Mouse (Mus musculus) adrenal gland, adult 18-20 months (tissue): ENCODE measurements around the gene Gm38655. TPM values are rescaled to one million over a fixed set of nuclear protein-coding genes. Genes with fewer than 3 reads are reported as not detected.
"Not testable (repeated sequence)": the region's sequence is repeated elsewhere in the genome, so short reads cannot be mapped to it uniquely, and the experiment has no call there.

Source experiments
- DNase-seq, 2 experiments: peaks; one replicate each; pipeline ENCODE4 v3.0.0; 2021 to 2022; ENCODE audit warnings: low spot score in 2 of 2
- total RNA-seq, 2 experiments: library from RNA; stranded (reverse); gene quantifications; 1 replicate in 1 of 2; 2 replicates in 1 of 2; pipeline ENCODE4 v1.2.3; 2021

Gene Gm38655
- total RNA-seq, 2 experiments from 2014 or later, result not detected

DNA sequence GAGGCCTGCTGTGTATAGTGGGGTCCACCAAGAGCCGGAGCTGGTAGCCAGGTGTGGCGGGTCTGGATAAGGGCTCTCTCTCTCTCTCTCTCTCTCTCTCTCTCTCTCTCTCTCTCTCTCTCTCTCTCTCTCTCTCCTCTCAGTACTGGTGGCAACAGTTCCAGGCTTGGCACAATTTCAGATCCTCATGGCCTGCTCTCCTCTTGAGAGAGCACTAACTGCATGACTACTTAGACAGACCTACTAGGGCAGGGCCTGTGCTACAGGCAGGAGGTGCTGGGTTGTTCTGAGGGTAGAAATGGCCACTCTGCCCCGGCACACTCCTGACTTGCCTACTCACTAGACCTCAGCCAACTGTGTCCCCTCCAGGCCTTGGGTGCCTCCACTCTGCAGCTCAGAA lies 2.7 kb downstream of the Gm38655 start:
- no peak for DNase-seq

DNA sequence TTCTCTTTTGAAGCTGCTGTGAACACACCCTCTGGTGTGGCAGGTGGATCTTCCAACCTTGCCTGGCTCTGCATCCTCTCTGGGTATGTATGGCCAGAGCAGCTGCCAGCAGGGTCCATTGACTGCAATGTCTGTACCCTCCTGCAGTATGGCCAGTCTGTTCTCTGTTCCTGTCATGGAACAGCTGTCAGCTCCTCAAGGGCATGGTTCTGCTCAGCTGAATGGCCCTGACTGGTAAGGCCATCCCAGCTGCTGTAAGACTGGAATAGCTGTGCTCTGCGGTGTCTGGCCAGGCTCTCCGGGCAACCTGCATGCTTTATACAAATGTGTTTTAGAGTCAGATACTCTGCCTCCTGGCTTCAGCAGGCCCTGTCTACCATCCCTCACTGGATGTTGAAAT lies 5.6 kb downstream of the Gm38655 start:
- DNase-seq, result no peak

DNA sequence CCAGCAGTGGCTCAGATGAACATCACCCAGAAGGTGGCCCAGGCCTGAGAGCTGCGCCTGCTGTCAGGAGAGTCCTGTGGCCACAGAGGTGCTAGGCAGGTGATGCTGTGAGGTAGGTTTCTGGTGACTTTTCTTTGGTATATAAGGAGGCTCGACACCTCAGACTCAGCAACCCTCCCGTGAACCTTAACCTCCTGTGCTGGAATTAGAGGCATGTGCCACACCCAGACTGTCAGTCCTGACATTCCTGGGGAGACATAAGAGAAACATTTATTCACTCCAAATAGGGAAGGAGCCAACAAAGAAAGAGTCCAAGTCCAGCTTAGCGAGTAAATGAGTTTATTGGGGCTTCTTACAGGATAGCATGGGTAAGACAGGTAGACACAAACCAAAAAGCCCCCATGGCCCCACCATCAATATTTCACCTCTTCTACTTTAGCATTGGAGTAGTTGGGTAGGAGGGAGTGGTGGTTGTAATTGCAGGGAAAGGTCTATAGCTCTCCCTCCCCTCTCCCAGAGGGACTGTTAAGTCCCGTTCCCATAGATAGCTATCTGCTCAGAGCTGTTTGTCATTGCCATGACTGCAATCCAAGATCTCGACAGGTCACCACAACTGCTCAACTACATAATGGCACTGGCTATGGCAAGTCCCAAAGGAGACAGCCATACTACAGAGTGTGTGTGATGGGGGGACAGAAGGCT lies 9.2 kb downstream of the Gm38655 start:
- no peak for DNase-seq

DNA sequence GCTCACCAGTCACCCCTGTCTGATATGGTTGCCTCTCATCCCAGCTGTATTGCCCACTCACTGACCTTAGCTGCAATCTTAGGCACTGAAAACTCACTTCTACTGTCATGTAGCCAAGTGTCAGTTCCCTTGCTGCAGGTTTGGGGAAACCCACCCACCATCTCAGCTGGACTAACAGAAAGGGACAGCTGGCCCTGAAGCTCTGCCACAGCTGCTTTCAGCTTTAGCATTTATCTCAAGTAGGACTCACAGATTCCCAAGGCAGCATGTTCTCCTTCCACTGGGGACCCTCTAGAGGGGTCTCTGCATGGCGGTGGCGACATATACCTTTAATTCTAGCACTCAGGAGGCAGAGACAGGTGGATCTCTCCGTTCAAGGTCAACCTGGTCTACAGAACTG lies 10.5 kb downstream of the Gm38655 start:
- no peak for DNase-seq

DNA sequence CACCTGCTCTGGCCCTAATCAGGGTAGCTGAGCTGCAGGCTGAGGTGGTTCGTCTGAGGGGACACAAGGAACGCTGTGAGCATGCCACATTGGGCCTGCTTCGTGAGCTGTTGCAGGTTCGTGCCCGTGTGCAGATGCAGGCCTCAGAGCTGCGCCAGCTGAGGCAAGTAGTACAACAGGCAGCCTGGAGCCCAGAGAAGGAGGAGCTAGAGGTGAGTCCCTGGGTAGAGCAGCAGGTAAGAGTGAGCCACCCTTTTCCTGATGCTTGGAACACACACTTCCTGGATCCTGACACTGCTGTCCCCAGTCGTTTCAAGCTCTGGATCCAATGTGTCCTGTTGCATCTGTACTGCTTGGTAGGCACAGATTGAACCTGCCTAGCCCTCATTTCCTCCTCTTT lies 11.9 kb downstream of the Gm38655 start:
- no peak for DNase-seq

DNA sequence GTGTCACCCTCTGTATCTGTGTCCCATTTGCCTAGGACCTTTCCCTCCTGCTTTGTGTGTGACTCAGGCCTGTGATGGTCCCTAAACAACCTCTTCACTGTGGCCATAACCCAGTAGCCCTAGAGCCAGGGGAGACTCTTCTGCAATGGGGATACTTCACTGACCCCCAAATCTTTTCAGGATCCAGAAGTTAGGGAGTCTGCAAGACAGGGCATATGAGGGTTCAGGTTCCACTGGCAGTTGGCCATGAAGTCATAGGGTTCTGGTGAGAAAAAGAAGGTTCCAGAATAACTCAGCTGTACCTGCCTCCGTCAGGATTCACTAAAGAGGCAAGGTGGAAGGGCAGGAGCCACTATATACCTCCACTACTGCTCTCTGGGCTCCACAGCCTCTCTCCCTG lies 13.1 kb downstream of the Gm38655 start, which contains the start of gene Ccdc154:
Gene Ccdc154, plus strand, starts transcription at position 301 of the 400 bp plus-strand sequence.
- no peak for DNase-seq

DNA sequence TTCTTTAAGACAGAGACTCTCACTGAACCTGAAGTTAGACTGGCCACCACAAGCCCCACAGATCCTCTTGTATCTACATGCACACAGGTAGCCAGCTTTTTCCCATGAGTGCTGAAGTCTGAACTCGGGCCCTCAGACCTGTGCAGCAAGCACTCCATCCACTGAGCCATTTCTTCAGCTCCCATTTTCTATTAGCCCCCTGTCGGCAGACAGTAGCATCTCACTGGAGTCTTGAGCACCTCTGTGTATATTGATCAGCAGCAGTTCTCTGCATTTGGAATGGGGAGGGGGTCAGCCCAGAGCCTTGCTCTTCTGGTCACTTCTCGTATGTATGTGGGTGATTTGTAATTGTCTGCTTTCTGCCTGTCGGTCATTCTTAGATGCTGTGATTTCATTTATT lies 35.3 kb downstream of the Gm38655 start:
- DNase-seq, result no peak

DNA sequence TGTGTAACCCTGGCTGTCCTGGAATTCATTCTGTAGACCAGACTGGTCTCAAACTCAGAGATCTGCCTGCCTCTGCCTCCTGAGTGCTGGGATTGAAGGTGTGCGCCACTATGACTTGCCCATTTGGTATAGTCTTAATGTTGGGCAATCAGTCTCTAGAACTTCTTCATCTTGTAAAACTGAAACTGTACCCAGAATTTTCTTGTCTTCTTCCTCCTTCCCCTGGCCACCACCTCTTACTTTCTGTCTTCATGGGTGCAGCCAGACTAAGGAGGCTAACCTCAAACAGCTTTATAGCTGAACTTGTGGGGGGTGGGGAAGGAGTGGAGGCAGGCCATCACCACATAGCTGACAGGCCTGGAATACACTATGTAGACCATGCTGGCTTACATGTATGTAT lies 36.5 kb downstream of the Gm38655 start:
- no peak for DNase-seq

DNA sequence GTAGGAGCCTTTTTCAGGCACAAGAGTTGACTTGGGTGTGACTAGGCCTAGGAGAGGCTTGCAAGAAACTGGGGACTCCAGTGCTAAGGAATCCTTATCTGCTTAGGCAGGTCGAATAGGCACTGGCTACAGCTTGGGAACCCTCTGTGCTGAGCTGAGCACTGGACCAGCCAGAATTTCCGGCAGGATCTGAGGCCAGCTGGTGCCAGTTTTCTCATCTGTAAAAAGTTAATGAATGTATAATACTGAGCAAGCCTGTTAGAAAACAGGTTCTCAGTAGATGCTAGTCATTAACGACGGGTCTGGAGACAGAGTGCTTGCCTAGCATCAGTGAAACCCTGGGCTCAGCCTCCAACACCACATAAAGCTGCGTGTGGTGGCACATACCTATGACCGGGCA lies 39.6 kb downstream of the Gm38655 start:
- DNase-seq, result no peak

DNA sequence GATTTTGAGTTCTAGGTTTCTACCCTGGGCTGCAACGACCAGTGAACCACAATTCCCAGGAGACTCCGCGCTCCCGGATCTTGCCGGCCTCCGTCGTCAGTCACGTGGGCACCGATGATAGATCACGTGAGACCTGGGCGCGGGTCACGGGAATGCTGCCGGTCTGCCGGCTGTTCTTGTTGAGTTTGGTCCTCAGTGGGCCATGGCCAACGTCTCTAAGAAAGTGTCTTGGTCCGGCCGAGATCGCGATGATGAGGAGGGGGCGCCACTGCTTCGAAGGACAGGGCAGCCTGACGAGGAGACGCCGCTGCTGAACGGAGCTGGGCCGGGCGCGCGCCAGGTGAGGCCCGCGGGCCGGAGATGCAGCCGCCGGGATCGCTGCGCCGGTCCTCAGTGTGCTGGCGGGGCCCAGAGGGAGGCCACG lies 42.0 kb downstream of the Gm38655 start, which contains the start of gene Clcn7:
Gene Clcn7, plus strand, starts transcription at position 117 of the 424 bp plus-strand sequence.
- DNase-seq, result peak; percentile 91 to 94

DNA sequence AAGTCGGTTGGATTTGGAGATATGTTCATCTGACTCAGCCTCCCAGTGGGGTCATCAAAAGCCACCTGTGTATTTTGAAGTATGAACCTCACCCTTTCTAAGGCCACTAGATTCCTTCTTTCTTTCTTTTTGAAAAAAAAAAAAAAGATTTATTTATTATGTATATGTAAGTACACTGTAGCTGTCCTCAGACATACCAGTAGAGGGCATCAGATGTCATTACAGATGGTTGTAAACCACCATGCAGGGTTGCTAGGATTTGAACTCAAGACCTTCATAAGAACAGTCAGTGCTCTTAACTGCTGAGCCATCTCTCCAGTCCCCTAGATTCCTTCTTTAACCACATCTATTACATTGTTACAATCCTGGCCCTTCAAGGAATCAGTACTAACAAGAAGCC lies 45.2 kb downstream of the Gm38655 start:
- DNase-seq, result no peak

DNA sequence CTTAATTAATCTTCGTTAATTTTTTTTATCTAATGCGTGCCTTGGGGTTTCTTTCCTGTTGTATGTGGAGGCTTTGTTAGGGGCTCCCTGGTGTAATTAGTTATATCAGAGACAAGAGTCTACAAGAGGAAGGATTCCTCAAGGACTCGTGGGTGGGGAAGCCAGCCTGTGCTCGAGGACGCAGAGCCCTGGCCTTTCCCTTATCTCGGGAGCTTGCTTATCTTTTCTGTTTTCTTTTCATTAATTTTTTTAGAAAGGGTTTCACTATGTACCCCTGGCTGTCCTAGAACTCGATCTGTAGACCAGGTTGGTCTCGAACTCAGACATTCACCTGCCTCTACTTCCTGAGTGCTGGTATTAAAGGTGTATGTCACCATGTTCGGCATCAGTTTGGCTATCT lies 47.6 kb downstream of the Gm38655 start:
- no peak for DNase-seq

DNA sequence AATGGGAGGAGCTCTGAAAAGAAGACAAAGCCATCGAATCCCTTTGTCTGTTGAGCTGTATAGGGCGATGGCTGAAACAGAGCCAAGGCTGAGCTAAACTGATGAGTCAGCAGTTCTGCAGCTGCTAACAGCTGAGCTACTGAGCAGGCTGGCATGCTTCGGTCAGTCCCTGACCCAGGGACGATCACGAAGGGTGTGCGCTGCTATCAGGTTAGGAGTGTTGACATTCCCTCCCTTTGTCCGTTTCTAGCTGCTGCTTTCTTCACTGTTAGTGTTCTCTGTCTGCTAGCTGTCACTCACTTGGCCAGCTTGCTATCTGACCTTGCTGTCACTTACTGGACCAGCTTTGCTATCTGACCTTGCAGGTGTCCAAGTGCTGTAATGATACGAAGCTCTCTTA lies 48.2 kb downstream of the Gm38655 start:
- DNase-seq, result peak in 1 of 2 experiments; percentile 21

DNA sequence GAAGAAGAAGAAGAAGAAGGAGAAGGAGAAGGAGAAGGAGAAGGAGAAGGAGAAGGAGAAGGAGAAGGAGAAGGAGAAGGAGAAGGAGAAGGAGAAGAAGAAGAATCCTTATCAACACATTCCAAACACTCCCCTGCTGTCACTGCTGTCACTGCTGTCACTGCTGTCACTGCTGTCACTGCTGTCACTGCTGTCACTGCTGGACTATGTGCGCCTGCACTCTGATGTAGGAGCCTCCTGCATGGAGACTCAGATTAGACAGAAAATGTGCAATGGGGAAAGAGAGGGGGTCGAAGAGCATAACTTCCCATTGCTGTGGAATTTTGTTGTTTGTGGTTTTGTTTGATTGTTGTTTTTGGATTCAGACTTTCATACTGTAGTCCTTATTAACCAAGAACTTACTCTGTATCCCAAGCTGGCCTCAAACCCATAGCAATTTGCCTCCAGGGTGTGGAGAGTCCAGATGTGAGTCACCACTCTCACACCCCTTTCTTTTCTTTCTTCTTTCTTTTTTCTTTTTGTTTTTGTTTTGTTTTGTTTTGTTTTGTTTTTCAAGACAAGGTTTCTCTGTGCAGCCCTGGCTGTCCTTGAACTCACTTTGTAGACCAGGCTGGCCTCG lies 49.7 kb downstream of the Gm38655 start:
- DNase-seq, result not testable (repeated sequence)

DNA sequence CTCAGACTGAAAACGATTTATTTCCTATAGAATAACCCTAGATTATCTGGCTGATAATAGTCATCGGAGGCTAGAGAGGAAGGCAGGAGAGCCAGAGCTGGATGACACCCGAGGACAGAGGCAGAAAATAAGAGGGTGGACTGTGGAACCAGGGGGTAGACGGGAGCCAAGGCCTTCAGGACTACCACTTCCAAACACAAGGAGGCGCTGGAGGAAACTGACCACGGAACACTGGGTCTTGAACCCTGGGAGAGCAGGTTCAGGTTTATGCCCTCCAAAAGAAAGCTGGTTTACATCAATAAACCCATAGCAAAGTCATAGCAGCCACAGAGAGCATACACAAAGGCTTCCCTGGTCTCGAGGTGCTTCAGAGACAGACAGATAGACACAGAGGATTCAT lies 51.3 kb downstream of the Gm38655 start:
- no peak for DNase-seq

Other genes starting within 250 kb of the Gm38655 start
- gene Mapk8ip3, start 238.5 kb downstream of the Gm38655 start, total RNA-seq, result 100 to 1,000 TPM; 125 to 137 TPM
- gene Jpt2, start 214.8 kb downstream of the Gm38655 start, total RNA-seq, result 10 to 100 TPM; 19.2 to 26.3 TPM
- 10 to 100 TPM; 20.4 to 24.0 TPM for gene Cramp1l, start 159.7 kb downstream of the Gm38655 start, total RNA-seq
- gene Ift140, start 159.4 kb downstream of the Gm38655 start, total RNA-seq, result 10 to 100 TPM; 20.3 to 29.9 TPM
- 10 to 100 TPM; 43.2 to 45.6 TPM for gene Tmem204, start 91.9 kb downstream of the Gm38655 start, total RNA-seq
- 10 to 100 TPM; 18.4 to 21.9 TPM for gene Telo2, start 59.5 kb downstream of the Gm38655 start, total RNA-seq
- not detected for gene Ptx4, start 54.7 kb downstream of the Gm38655 start, total RNA-seq
- gene Clcn7, start 42.1 kb downstream of the Gm38655 start, total RNA-seq, result 10 to 100 TPM; 42.0 to 43.7 TPM
- gene Ccdc154, start 13.0 kb downstream of the Gm38655 start, total RNA-seq, result under 1 TPM; 0.10 to 0.13 TPM
- gene BC003965, start 9.1 kb upstream of the Gm38655 start, total RNA-seq, result 10 to 100 TPM; 18.5 to 20.0 TPM
- 10 to 100 TPM; 15.4 to 16.2 TPM for gene Unkl, start 12.9 kb upstream of the Gm38655 start, total RNA-seq
- 10 to 100 TPM; 42.4 to 46.5 TPM for gene Gnptg, start 64.7 kb upstream of the Gm38655 start, total RNA-seq
- 10 to 100 TPM; 20.3 to 22.6 TPM for gene Tsr3, start 64.7 kb upstream of the Gm38655 start, total RNA-seq
- 10 to 100 TPM; 11.7 to 16.2 TPM for gene Baiap3, start 80.9 kb upstream of the Gm38655 start, total RNA-seq
- 100 to 1,000 TPM; 207 to 260 TPM for gene Ube2i, start 99.2 kb upstream of the Gm38655 start, total RNA-seq
- under 1 TPM; 0.33 to 0.48 TPM for gene Prss34, start 122.9 kb upstream of the Gm38655 start, total RNA-seq
- gene Prss28, start 133.2 kb upstream of the Gm38655 start, total RNA-seq, result not detected
- gene Prss29, start 143.2 kb upstream of the Gm38655 start, total RNA-seq, result not detected
- 1 to 10 TPM in 1 of 2 experiments, under 1 TPM in 1; 0.53 to 1.5 TPM for gene Tpsab1, start 170.1 kb upstream of the Gm38655 start, total RNA-seq
- 1 to 10 TPM; 2.9 to 6.7 TPM for gene Tpsb2, start 190.8 kb upstream of the Gm38655 start, total RNA-seq
- under 1 TPM in 1 of 2 experiments, not detected in 1; 0.38 TPM for gene Tpsg1, start 193.8 kb upstream of the Gm38655 start, total RNA-seq